Mouse (Mus musculus) cerebellum, adult 9-11 months (tissue): ENCODE results near the gene 4930404H24Rik.
A peak's percentile ranks its signal among the peaks of the same experiment; 100 is the strongest.

Experiments
- DNase-seq: peaks from one replicate; pipeline ENCODE4 v3.0.0; 2022

4930404H24Rik gene

DNA sequence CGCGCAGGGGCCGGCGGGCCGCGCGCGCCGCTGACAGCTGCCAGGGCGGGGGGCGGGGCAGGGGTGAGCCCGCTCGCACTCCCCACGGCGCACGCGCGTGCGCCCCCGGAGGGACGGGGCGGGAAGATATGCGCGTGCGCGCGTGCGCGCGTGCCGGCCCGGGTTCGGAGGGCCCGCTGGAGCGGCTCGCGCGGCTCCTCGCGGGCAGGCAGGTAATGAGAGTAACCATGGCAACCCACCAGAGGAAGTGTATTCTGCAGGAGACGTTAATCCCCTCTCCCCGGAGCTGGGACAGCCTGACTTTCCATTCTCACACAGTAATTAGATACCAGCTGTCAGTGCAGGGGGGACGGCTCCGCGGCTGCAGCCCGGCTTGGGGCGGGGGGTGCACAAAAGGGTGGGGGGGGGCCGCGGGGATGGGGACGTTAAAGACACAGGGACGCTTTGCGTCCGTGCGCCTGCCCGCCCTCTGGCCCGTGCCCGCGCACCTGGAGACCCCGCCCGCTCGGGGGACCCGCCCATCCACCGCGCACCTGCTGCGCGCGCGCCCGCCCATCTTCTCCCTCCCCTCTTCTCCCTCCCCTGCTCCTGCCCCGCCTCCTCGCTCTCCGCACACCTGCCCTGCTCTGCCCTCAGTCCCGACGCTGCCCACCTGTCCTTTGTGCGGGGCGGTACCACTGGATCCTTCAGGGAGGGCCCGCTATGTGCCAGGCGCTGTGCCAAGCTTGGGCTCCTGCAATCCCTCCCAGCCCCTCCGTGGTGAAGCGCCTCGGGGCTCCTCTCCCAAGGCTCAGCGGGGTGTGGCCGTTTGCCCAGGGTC is at the start of gene 4930404H24Rik:
4930404H24Rik (plus strand) TSS at position 218 of the 820 bp plus-strand sequence.
- peak; percentile 89 for DNase-seq

DNA sequence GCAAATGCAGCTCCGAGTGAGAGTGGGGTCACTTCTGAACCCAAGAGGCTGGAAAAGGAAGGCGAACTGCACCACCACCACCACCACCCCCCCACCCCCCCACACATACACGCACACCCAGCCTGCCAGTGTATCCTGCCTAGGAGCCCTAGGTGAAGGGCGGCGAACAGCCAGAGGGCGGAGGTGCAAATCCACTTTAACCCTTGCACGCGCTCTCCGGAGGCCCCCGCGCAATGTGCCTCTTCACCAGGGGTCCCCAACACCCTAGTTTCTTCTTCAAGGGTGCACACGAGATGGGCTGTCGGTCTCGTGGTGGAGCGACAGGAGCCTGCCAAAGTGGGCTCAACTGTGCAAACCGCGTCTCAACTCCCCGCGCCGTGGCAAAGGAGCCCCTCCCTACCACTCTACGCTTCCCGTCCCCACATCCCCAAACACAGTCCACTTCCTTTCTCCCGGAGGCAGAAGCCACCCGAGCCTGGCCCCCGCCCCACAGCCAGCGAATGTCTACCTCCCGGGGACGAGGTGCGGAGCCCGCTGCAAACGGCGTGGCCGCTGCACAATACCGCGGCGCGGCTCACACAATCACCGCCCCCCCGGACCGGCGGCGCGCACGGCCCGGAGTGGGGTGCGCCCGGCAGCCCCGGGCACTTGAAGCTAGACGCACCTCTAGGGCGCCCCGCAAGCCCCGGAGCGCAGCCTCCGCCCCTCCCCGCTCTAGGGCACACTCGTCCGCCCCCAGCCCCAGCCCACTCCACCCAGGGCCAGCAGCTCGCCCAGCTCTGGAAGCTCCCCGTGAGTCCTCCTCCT is 49.0 kb upstream of the 4930404H24Rik start:
- no peak for DNase-seq

DNA sequence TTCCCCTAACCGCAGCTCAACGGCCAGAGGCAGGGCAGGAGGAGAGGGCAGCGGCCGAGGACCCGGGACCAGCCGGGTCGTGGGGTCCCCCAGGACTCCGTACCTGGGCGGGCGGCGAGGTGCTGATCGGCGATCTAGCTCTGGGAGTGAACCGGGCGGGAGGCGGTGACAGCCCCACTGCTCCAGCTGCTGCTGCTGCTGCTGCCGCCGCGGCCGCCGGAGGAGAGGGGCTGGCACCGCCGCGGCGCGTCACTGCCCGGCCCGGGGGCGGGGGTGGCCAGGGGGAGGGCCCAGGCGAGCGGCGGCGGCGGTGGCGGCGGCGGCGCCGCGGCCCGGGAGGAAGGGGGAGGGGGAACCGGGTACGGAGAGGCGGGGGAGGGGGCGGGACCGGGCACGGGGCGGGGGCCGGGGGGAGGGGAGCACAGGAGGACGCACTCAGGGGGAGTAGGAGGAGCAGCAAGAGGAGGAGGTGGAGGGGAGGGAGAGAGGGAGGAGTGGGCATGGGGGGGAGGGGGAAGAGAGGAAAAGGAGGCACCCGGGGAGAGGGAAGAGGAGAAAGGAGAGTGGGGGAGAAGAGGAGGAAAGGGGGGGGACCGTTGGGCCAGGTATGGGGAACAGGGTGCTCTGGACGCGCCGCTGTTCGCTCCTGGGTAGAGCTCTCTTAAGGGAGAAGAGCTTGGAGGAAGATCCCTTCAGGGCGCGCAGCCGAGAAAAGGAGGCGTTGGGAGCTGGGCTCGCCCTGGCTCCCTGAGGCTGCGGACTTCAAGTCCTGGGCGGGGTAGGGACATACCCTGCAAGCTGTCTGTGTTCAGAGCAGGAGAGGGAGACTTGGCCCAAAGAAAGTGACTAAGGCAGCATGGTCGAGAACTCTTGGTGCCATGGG is 48.1 kb upstream of the 4930404H24Rik start:
- DNase-seq, result no peak

DNA sequence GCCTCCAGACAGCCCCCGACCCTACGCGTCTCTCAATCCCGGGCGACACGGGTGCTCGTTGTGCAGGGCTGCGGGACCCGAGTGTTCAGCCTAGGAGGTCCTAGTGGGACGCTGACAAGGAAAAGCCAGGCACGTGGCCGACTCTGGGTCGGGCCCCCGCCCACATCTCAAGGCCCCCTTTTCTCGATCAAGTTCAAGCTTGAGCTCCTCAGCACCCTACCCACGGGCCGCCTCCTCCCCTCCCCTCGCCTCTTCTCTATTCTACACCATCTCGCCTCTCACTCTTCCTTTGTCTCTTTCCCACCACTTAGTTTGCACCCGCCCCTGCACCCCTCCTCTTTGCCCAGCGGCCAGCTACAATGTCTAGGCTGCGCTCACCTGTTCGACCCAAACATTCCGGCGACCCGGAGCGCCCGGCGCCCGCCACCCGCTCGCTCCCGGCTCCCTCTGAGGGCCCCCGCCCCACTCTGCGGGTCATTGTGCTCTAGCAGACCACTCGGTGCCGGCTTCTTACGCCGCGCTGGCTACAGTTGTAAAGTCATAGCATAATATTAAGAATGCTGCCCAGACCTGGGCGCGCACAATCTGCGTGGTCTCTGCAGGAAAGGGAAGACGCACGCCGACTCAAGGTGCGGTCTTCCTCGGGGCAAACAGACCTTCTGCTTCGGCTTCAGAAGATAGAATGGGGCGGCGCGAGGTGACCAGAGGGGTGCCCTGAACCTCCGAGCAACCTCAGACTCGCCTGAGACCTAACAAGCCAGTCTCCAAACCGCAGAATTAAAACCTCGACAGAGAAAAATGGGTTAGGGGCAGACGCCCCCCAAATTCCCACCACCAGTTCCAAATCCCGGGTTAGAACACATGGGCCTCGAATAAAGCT is 47.2 kb upstream of the 4930404H24Rik start:
- DNase-seq, result no peak

DNA sequence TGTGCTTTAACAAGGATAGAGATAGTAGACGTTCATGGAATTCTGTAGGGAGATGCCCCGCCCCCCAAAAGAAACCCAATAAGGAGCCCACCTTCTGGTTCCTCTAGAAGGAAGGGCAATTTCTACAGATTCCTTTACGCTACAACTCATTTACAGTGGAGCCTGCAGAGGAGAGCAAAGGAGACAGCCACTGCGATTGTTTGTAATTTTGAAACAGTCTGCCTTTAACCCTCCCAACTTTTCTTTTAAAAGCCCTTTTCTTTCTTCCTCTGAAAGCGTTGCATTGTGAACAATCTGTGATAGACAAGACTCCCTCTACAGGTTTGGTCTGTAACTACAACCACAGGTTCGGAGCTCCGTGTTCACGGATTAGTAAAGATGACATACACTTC is 46.6 kb upstream of the 4930404H24Rik start:
- no peak for DNase-seq

DNA sequence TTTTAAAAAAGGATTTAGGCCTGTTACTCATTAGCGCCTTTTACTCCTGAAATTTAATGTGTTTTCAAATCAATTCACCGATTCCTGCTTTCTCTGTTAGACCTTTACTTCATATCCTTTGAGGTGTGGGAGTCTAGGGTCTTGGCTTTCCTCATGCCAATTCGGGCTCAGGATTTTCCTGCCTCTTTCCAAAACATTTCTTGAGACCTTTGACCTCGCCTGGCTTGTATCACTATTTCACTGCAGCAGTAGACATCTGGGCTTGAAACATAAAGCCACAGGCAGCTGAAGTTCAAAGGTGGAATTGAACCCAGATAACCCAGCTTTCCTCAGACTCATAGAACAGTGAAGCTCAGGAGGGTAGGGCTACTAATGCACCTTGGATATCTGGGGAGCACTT is 46.1 kb upstream of the 4930404H24Rik start:
- DNase-seq, result no peak

DNA sequence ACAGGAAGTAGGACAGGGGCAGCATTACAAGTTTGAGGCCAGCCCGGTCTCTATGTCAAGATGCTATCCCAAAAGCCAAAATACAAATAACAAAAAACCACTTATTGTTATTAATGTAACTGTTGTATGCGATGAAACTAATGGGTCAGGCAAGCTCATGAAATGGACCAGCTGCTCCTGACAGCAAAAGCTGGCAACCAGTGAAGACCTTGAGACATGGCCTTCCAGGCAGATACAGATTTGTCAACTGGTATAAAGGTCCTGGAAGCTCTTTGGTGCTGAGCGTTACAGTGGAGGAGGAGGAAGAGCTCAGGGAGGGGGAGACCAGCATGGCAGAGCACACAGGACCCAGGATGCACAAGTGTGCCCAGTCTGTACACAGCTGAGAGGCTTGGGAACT is 44.9 kb upstream of the 4930404H24Rik start:
- no peak for DNase-seq

DNA sequence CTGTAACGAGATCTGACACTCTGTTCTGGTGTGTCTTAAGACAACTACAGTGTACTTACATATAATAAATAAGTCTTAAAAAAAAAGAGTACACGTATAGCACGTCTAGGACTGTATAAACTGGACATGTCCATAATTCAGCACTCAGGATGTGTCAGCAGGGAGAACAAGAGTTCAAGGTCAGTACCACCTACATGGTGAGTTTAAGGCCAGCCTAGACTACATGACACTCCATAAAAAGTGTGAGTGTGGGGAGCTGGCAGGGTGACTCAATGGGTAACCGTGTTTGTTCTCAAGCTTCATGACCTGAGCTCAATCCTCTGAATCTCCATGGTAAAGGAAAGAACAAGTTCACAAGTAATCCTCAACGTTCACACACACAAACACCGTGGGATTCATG is 44.1 kb upstream of the 4930404H24Rik start:
- DNase-seq, result no peak

DNA sequence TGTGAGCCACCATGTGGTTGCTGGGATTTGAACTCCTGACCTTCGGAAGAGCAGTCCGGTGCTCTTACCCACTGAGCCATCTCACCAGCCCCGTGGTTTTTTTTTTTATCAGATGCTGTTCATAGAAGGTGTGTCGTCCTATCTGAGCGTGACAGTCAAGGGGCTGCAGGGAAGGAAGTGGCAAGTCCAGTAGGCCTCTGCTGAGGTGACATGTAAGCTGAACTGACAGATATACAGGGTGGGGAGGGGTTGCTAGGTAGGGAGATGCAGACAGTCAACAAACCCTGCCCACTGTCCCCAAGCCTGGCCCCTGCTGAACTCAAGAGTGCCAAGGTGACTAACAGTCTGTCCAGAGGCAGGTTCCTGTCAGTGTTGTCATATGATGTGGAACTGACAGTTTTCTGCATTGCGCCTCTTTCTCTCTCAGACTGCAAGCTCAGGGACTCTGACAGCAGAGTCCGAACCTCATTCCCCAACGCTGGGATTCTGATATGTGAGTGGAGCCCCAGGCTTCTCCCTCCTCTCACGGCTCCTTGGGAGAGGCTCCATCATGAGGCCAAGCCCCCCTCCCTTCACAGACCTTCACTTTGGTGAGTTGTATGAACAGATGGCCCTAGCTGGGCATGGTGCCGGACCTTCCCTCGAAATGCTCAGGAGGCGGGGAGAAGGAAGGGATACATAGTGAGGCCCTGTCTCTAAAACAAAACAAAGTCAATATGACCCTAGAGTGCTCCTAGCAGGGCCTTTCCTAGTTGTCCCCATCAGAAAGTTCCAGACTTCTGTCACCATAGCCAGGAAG is 38.4 kb upstream of the 4930404H24Rik start:
- DNase-seq, result peak; percentile 83

DNA sequence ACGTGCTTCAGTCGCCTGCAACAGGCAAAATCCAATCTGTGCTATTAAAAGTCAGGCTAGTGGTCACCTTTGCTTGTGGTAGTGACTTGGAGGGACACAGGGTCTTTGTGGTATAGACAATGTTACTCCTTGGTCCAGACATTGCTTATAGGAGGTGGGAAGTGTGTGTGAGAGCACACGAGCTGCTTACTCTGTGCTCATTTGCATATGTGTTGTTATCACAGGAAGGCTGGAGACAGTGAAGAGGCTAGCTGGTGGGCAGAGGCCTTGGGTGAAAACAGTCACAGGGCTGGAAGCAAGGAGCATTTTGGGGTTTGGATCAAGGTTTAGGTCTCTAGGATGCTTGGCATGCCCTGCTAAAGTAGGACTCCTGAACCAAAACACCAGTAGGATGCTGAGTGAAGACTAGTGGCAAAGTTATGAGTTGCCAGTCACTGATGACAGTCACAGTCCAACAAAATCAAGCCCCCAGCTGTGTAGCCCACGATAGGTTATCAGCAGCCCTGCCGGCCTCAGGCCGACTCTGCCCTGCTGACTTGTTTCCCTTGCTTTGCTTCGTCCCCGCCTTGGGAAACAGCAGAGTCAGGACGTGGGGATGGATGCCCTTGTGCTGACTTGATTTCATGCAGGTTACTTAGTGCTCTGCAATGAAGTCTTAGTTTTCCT is 37.6 kb upstream of the 4930404H24Rik start:
- DNase-seq, result no peak

DNA sequence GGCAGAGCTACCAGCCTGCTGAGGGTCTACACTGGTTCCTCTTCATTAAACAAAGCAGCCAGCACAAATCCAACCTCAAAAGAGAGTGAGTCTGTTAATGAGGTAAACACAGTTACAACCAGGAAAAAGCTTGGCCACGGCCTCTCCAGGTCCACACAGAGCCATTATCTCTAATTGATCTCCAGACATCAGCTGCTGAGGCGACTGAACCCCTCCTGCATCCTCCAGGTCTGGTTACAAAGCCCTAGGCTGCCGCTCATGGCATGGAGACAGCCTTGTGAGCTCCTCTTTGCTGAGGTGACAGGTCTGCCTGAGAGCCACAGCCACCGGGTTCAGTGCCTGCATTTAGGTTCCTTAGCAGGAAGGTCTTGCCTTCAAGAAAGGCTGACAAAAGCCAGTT is 35.1 kb upstream of the 4930404H24Rik start:
- DNase-seq, result no peak

DNA sequence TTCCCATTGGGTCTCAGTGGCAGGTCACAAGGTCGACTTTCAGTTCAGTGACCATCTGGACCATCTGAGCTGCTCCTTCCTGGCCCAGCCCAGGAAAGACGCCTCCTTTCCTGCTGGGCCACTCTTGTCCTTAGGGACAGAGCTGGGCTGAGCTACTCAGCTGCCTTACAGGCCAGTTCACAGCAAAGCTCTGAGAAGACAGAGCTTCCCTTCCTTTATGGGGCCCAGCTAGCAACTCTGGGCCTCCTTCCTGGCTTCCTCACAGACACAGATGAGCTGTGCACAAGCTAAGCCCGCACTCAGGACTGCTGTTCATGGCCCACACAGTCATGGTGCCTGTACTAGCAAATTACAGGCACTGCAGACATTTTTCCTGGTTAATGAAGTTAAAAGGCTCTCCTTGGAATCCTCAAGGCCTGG is 34.6 kb upstream of the 4930404H24Rik start:
- DNase-seq, result no peak

DNA sequence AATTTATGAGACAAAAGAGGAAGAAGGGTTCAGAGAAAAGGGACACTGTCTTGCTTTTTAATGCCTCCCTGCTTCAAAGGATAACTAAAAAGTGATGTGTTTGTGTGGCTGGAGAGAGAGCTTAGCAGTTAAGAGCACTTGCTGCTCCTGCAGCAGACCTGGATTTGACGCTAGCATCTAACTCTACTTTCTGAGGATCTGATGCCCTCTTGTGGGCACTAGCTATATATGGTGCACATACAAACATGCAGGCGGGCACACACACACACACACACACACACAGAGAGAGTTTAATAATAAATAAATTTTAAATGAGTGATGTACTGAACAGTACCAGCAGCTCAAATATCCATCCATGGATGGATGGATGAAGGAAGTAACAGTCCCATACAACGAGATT is 29.3 kb upstream of the 4930404H24Rik start:
- no peak for DNase-seq

DNA sequence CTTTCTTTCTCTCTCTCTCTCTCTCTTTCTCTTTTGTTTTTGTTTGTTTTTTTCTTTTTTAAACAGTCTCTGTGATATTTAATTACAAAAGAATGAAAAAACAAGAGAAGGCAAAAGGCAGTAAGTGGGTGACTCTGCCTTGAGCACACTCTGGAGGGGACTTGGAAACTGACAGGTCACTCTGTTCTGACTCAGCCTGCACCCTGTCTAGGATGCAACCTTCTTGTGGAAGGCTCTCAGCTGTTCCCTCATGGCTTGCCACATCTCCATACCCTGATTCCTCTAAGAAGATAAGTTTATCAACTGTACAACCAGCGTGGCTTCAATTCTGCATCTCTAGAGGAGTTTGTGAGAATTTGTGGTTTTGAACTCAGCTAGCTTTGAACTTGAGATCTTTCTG is 25.2 kb upstream of the 4930404H24Rik start:
- DNase-seq, result no peak

DNA sequence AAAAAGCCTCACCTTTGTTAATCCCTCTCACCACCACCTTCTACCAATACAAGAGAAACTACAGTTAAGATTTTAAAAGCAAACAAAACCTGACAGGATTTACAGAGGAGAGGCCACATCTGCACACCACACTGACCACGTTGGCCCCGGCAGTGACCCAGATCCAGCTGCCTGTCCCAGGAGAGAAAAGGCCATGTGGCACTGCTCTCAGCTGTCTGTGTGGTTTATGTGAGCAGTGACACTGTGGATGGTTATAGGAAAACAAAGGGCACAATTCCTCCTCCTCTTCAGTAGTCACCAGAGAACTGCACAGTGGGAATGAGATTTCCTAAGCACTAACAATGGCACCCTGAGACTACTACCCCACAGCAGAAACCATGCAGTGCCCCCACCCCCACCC is 23.3 kb upstream of the 4930404H24Rik start:
- no peak for DNase-seq

DNA sequence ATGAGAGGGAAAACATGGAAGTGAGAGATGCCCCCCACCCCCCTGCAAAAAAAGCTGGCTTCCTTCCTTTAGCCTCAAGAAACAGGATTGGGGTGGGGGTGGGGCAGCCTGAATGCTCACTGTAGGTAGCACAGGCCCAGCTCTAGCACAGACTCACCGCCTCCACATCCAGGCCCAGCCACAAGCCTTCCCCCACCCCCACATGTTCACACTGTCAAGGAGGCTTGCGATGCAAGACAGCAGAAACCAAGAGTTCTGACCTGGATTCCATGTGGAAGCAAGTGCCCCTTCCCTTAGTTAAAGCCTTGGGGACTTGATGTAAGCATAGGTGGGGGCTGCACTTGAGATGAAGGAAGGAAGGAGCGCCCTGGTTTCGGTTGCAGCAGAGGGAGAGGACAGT is 22.8 kb upstream of the 4930404H24Rik start:
- no peak for DNase-seq

DNA sequence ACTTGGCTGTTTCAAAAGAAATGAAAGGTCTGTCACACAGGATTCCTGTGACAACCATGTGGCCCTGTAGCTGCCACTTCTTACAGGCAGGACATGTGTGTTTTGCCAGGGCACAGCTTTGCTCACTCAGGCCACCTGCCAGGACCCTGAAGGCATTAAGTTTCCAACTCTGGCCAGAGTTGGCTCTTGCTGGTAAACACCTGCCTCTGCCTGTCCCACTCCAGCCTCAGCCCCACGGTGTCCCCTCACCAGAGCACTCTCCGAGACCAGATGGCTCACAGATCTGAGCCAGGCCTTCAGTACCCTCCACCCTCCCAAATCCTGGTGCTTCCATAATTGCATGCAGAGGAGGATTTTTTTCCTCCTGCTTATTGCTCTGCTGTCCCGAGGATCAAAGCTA is 21.6 kb upstream of the 4930404H24Rik start:
- no peak for DNase-seq

DNA sequence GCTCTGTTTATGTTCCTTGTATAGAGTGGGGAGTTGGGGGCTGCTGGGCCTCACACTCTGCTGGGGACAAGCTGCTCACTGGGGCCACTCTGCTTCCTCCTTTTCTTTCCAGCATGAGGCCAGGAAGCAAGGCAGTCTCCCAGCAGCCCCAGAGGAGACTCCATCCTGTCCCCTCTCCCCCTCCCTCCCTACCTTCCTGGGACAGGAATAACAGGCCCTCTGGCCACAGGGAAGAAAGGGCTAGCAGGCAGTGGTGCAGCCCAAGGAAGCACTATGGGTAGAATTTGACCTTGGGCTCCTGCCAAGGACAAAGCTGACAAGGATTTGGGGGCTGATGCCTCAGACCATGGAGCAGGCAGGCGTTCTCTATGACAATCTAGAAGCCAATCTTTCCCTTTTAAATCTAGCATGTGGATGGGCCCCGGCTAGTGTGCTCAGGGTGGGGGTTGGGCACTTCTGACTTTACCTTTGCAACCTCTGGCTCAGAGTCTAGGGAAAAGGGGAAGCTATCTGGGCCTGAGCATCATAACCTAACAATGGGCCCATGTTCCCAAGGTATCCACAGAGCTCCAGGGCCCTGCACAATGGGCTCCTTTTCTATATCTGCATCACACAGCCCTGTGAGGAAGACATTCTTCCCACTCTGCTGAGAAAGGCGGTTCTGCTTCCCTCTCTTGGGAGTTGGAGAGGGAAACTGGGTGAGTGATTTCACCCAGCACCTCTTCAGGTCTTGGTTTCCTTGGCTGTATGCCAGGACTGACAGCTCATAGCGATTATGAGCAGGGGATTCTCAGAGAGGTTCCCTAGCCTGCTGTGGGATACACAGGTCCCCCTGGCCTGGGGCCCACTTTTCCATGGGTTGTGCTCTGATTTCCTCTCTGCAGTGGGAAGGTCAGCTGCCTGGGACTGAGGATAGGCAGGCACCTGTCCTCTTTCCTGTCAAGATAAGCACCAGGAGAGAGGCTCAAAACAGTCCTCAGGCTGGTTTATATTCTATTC is 17.2 kb upstream of the 4930404H24Rik start:
- DNase-seq, result peak; percentile 37

DNA sequence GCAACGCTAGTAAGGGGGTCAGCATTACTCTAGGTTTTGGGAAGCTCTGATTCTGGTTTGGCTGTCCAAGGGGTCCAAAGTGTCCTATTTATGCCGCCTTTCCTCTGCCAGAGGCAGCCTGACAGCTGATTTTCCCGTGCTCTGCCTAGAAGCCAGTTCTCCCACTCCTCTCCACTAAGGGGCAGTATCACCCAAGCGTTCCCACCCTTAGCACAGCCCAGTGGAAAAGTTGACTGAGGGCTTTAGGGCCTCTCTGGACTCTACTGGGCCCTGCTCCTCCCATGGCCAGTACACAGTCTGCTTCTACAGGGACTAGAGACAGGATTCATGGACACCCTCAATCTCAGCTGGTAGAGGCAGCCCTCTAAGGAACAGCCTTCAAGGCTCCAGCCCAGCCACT is 14.0 kb upstream of the 4930404H24Rik start:
- peak; percentile 72 for DNase-seq
